Mouse (Mus musculus) liver, postnatal 0 days (tissue): ENCODE results near the gene Slc39a12.

Experiments
- CTCF ChIP-seq: sonication (generic); IDR thresholded peaks from 2 replicates; pipeline ENCODE4 v1.5.1; 2016; ENCODE audit warnings: antibody characterized with exemption, low read depth
- EP300 ChIP-seq: IDR thresholded peaks from 2 replicates; pipeline ENCODE4 v1.6.1; 2016; ENCODE audit warnings: antibody characterized with exemption, low read depth, mild to moderate bottlenecking

DNA sequence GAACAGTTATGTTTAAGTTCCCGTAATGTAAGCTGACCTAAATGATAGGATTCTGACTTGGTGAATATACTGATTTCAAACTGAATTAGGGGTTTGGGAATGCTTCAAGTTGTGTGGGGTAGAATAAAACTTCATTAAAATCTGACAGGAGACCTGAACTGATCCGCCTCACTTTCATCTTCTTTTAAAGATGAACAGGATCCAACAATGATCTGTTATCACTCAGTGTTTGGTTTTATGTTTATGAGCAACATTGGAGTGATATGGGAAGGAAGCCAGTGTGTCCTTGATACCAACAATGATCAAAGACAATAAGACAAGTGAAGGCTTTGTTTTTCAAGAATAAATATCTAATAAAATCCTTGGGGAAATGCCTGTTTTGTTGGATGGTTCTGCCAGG, 155.7 kb downstream of the Slc39a12 start:
- no peak for TF ChIP-seq CTCF
- TF ChIP-seq EP300: no peak
